Mouse (Mus musculus) MEL (cell line): ENCODE measurements around the gene Zbtb37. TPM values are rescaled to one million over a fixed set of nuclear protein-coding genes. Genes with fewer than 3 reads are reported as not detected.

ENCODE experiments used
- DNase-seq: peaks from one replicate; pipeline ENCODE4 v3.0.0; 2011; ENCODE audit warnings: low read depth, low spot score
- H3K27ac ChIP-seq: 2 replicates; pipeline ENCODE4 v1.5.1; 2012; ENCODE audit warnings: low read depth, mild to moderate bottlenecking, control low read depth, low read length, moderate library complexity; ENCODE audit not compliant: control insufficient read depth
- H3K27me3 ChIP-seq, 2 experiments: fragments of 150-350 bp in 1 of 2; sonication (generic) in 1 of 2; 2 replicates each; pipeline ENCODE4 v1.6.1; 2012; ENCODE audit warnings: low read length in 2 of 2, mild to moderate bottlenecking in 2 of 2, improper control_type of control experiment in 1 of 2, moderate library complexity in 1 of 2; ENCODE audit not compliant: insufficient read depth in 2 of 2, control insufficient read depth in 1 of 2
- H3K36me3 ChIP-seq, 2 experiments: 2 replicates each; pipeline ENCODE4 v1.6.1; 2012 to 2014; ENCODE audit warnings: low read length in 2 of 2, improper control_type of control experiment in 1 of 2, inconsistent platforms in 1 of 2, mild to moderate bottlenecking in 1 of 2; ENCODE audit not compliant: insufficient read depth in 2 of 2, control insufficient read depth in 1 of 2
- H3K4me1 ChIP-seq, 2 experiments: fragments of 150-350 bp in 1 of 2; sonication (generic) in 1 of 2; 2 replicates each; pipeline ENCODE4 v1.6.1; 2012; ENCODE audit warnings: low read length in 2 of 2, improper control_type of control experiment in 1 of 2, mild to moderate bottlenecking in 1 of 2; ENCODE audit not compliant: insufficient read depth in 2 of 2, control insufficient read depth in 1 of 2
- H3K4me3 ChIP-seq, 2 experiments: fragments of 150-350 bp in 1 of 2; sonication (generic) in 1 of 2; 2 replicates each; pipeline ENCODE4 v1.5.1; 2012; ENCODE audit warnings: low read depth in 2 of 2, low read length in 2 of 2, mild to moderate bottlenecking in 2 of 2, moderate library complexity in 2 of 2, control low read depth in 1 of 2, improper control_type of control experiment in 1 of 2; ENCODE audit not compliant: control insufficient read depth in 1 of 2, insufficient read depth in 1 of 2
- H3K79me2 ChIP-seq: 2 replicates; pipeline ENCODE4 v1.6.1; 2012; ENCODE audit warnings: mild to moderate bottlenecking, low read length, moderate library complexity; ENCODE audit not compliant: control insufficient read depth, poor library complexity, insufficient read depth
- H3K9ac ChIP-seq: 2 replicates; pipeline ENCODE4 v1.6.1; 2012; ENCODE audit warnings: low read depth, mild to moderate bottlenecking, control low read depth, low read length, moderate library complexity; ENCODE audit not compliant: control insufficient read depth, poor library complexity, severe bottlenecking
- H3K9me3 ChIP-seq: fragments of 150-350 bp; sonication (generic); replicated peaks from 2 replicates; pipeline ENCODE4 v1.6.1; 2012; ENCODE audit warnings: mild to moderate bottlenecking, low read length, improper control_type of control experiment, moderate library complexity; ENCODE audit not compliant: insufficient read depth
- CHD1 ChIP-seq: IDR thresholded peaks from 2 replicates; pipeline ENCODE4 v1.6.1; 2012; ENCODE audit warnings: low read depth, mild to moderate bottlenecking, inconsistent platforms, low read length, improper control_type of control experiment
- E2F4 ChIP-seq: IDR thresholded peaks from 2 replicates; pipeline ENCODE4 v1.6.1; 2011; ENCODE audit warnings: low read depth, low read length, improper control_type of control experiment, borderline replicate concordance
- ELF1 ChIP-seq: IDR thresholded peaks from 2 replicates; pipeline ENCODE4 v1.6.1; 2014; ENCODE audit warnings: low read depth, mild to moderate bottlenecking, inconsistent platforms, low read length, improper control_type of control experiment, moderate library complexity
- EP300 ChIP-seq, 2 experiments: IDR thresholded peaks; 2 replicates each; pipeline ENCODE4 v1.6.1; 2011; ENCODE audit warnings: improper control_type of control experiment in 2 of 2, low read length in 2 of 2, low read depth in 1 of 2, mild to moderate bottlenecking in 1 of 2
- ETS1 ChIP-seq: IDR thresholded peaks from 2 replicates; pipeline ENCODE4 v1.6.1; 2012; ENCODE audit warnings: low read depth, mild to moderate bottlenecking, inconsistent platforms, low read length, improper control_type of control experiment, moderate library complexity
- GABPA ChIP-seq: IDR thresholded peaks from 2 replicates; pipeline ENCODE4 v1.6.1; 2012; ENCODE audit warnings: low read depth, mild to moderate bottlenecking, inconsistent platforms, low read length, improper control_type of control experiment, moderate library complexity
- KAT2A ChIP-seq: conservative IDR thresholded peaks from 2 replicates; pipeline ENCODE4 v1.6.1; 2012; ENCODE audit warnings: low read depth, low read length, improper control_type of control experiment, inconsistent platforms
- MAFK ChIP-seq: IDR thresholded peaks from 2 replicates; pipeline ENCODE4 v1.6.1; 2011; ENCODE audit warnings: low read depth, mild to moderate bottlenecking, low read length, improper control_type of control experiment, borderline replicate concordance
- MAZ ChIP-seq: IDR thresholded peaks from 2 replicates; pipeline ENCODE4 v1.6.1; 2012; ENCODE audit warnings: low read depth, mild to moderate bottlenecking, inconsistent platforms, low read length, improper control_type of control experiment
- MXI1 ChIP-seq: IDR thresholded peaks from 2 replicates; pipeline ENCODE4 v1.6.1; 2011; ENCODE audit warnings: mild to moderate bottlenecking, low read depth, low read length, improper control_type of control experiment
- MYB ChIP-seq: IDR thresholded peaks from 2 replicates; pipeline ENCODE4 v1.6.1; 2011; ENCODE audit warnings: mild to moderate bottlenecking, low read depth, low read length, improper control_type of control experiment
- NELFE ChIP-seq: IDR thresholded peaks from 2 replicates; pipeline ENCODE4 v1.6.1; 2011; ENCODE audit warnings: low read depth, low read length, improper control_type of control experiment
- NRF1 ChIP-seq: IDR thresholded peaks from 2 replicates; pipeline ENCODE4 v1.6.1; 2014; ENCODE audit warnings: low read depth, mild to moderate bottlenecking, inconsistent platforms, low read length, improper control_type of control experiment, moderate library complexity; ENCODE audit not compliant: poor library complexity, insufficient read depth, severe bottlenecking
- POLR2AphosphoS2 ChIP-seq: IDR thresholded peaks from 2 replicates; pipeline ENCODE4 v1.6.1; 2011; ENCODE audit warnings: low read length, improper control_type of control experiment
- SIN3A ChIP-seq: IDR thresholded peaks from 2 replicates; pipeline ENCODE4 v1.6.1; 2012; ENCODE audit warnings: low read length, improper control_type of control experiment, inconsistent platforms
- SMC3 ChIP-seq: IDR thresholded peaks from 2 replicates; pipeline ENCODE4 v1.6.1; 2011; ENCODE audit warnings: low read depth, low read length, improper control_type of control experiment
- TAL1 ChIP-seq: IDR thresholded peaks from 2 replicates; pipeline ENCODE4 v1.6.1; 2012; ENCODE audit warnings: mild to moderate bottlenecking, inconsistent platforms, low read length, moderate library complexity, mixed read lengths
- TBP ChIP-seq: IDR thresholded peaks from 2 replicates; pipeline ENCODE4 v1.8.0; 2011; ENCODE audit warnings: low read depth, low read length, improper control_type of control experiment
- TCF12 ChIP-seq: IDR thresholded peaks from 2 replicates; pipeline ENCODE4 v1.6.1; 2014; ENCODE audit warnings: low read depth, mild to moderate bottlenecking, inconsistent platforms, low read length, improper control_type of control experiment, moderate library complexity
- USF1 ChIP-seq: IDR thresholded peaks from 2 replicates; pipeline ENCODE4 v1.6.1; 2014; ENCODE audit warnings: low read depth, mild to moderate bottlenecking, inconsistent platforms, low read length, improper control_type of control experiment, moderate library complexity
- USF2 ChIP-seq, 2 experiments: IDR thresholded peaks; 2 replicates each; pipeline ENCODE4 v1.6.1; 2011 to 2012; ENCODE audit warnings: improper control_type of control experiment in 2 of 2, low read length in 2 of 2, borderline replicate concordance in 1 of 2, inconsistent platforms in 1 of 2, low read depth in 1 of 2, mild to moderate bottlenecking in 1 of 2; ENCODE audit not compliant: insufficient read depth in 1 of 2
- ZC3H11A ChIP-seq: IDR thresholded peaks from 2 replicates; pipeline ENCODE4 v1.6.1; 2012; ENCODE audit warnings: low read depth, mild to moderate bottlenecking, inconsistent platforms, low read length, improper control_type of control experiment
- ZKSCAN1 ChIP-seq: IDR thresholded peaks from 2 replicates; pipeline ENCODE4 v1.6.1; 2012; ENCODE audit warnings: low read depth, mild to moderate bottlenecking, inconsistent platforms, low read length, improper control_type of control experiment, moderate library complexity
- ZNF384 ChIP-seq: IDR thresholded peaks from 2 replicates; pipeline ENCODE4 v1.6.1; 2012; ENCODE audit warnings: low read depth, mild to moderate bottlenecking, inconsistent platforms, low read length, improper control_type of control experiment
- polyA plus RNA-seq, 2 experiments: library from polyadenylated mRNA; stranded (reverse) in 1 of 2; unstranded in 1 of 2; fragments of >175 nt in 1 of 2; fragments of >200 nt in 1 of 2; gene quantifications; 2 replicates each; pipeline versions ENCODE4 v1.2.1 to v1.2.4; 2012; ENCODE audit warnings: low replicate concordance in 2 of 2, low read depth in 1 of 2; ENCODE audit not compliant: insufficient read length in 2 of 2, insufficient read depth in 1 of 2, missing spikeins in 1 of 2
- total RNA-seq: library from RNA; depleted of rRNA; stranded (reverse); fragments of 300-350 nt; gene quantifications from 2 replicates; pipeline ENCODE4 v1.2.3, GENCODE M21; 2012

Gene Zbtb37
- total and polyA plus RNA-seq, 3 experiments: 4.2 to 5.7 TPM; not detected in 1

- Histone ChIP-seq H3K4me3 (no peak overlapping the region), H3K9me3 (no peaks in the 10 kb centered on the region), H3K4me1 (no peaks in the 10 kb centered on the region), H3K27me3 (no peaks in the 10 kb centered on the region), H3K27ac (no peak overlapping the region), H3K79me2 (no peaks in the 10 kb centered on the region), H3K9ac (no peak overlapping the region), H3K36me3 (peaks cover 0 to 9% of the 10 kb centered on the region in 2 experiments; a peak in 2 of 4 replicates)
- no peak for DNase-seq
- TF ChIP-seq MAFK: no peak
- no peak for TF ChIP-seq TAL1
- TF ChIP-seq ZC3H11A: no peak
- TF ChIP-seq KAT2A: no peak
- TF ChIP-seq GABPA: no peak
- TF ChIP-seq ELF1: no peak
- no peak for TF ChIP-seq SIN3A
- TF ChIP-seq ZKSCAN1: no peak
- TF ChIP-seq E2F4: no peak
- TF ChIP-seq SMC3: no peak
- TF ChIP-seq ETS1: no peak
- TF ChIP-seq USF2 (IDR thresholded peaks at IDR 0.05; ENCODE audit: borderline replicate concordance in 1 of 2, insufficient read depth in 1 of 2, low read depth in 1 of 2, low read length in 2 of 2): no peak
- no peak for TF ChIP-seq ZNF384
- no peak for TF ChIP-seq TCF12
Observed at GRCm38 (mm10) chr1:161008038-161008437, 26.6 kb downstream of the Zbtb37 start.

- H3K4me3 ChIP-seq: no peak overlapping the region
- H3K27ac ChIP-seq: no peak overlapping the region
- H3K27me3 ChIP-seq: no peaks in the 10 kb centered on the region
- no peaks in the 10 kb centered on the region for H3K36me3 ChIP-seq
- H3K79me2 ChIP-seq: no peaks in the 10 kb centered on the region
- DNase-seq: no peak
- H3K9ac ChIP-seq: no peak overlapping the region
- TF ChIP-seq USF1: no peak
- TF ChIP-seq MAZ: no peak
- TF ChIP-seq TBP: no peak
- TF ChIP-seq USF2 (IDR thresholded peaks at IDR 0.05; ENCODE audit: borderline replicate concordance in 1 of 2, insufficient read depth in 1 of 2, low read depth in 1 of 2, low read length in 2 of 2): no peak
- no peak for TF ChIP-seq NRF1
- no peak for TF ChIP-seq MYB
- TF ChIP-seq NELFE: no peak
- TF ChIP-seq MXI1: no peak
- no peak for TF ChIP-seq POLR2AphosphoS2
- TF ChIP-seq ZKSCAN1: no peak
- no peak for TF ChIP-seq ZNF384
- no peak for TF ChIP-seq SMC3
- TF ChIP-seq EP300 (IDR thresholded peaks at IDR 0.05; ENCODE audit: low read depth in 1 of 2, low read length in 2 of 2): no peak
- TF ChIP-seq CHD1: no peak
- H3K9me3 ChIP-seq: no peaks in the 10 kb centered on the region
- H3K4me1 ChIP-seq: no peaks in the 10 kb centered on the region
Observed at GRCm38 (mm10) chr1:161006471-161006870, 28.2 kb downstream of the Zbtb37 start.
